Mouse (Mus musculus) adrenal gland, postnatal 36 days (tissue): ENCODE measurements around the gene Ifitm6. TPM values are rescaled to one million over a fixed set of nuclear protein-coding genes. Genes with fewer than 3 reads are reported as not detected.
"Not testable (repeated sequence)": the region's sequence is repeated elsewhere in the genome, so short reads cannot be mapped to it uniquely, and the experiment has no call there.

Source experiments
- DNase-seq, 2 experiments: peaks; one replicate each; pipeline ENCODE4 v3.0.0; 2021; ENCODE audit warnings: mixed read lengths in 1 of 2
- total RNA-seq, 2 experiments: library from RNA; stranded (reverse); gene quantifications; 2 replicates each; pipeline ENCODE4 v1.2.3; 2021

Gene Ifitm6
- total RNA-seq, 2 experiments from 2014 or later = 0.99 TPM; not detected in 1

- peak; percentile 82 to 91 for DNase-seq
Measured at GRCm38 (mm10) chr7:141008938-141009660, 8.6 kb downstream of the Ifitm6 start.

- DNase-seq = peak; percentile 8 to 43
Measured at GRCm38 (mm10) chr7:141008312-141008761, 9.4 kb downstream of the Ifitm6 start.

GRCm38 (mm10) chr7:141006914-141007313 is 10.8 kb downstream of the Ifitm6 start:
- peak in 1 of 2 experiments; percentile 37 for DNase-seq

- DNase-seq = no peak
Measured at GRCm38 (mm10) chr7:141006446-141006845, 11.3 kb downstream of the Ifitm6 start.

GRCm38 (mm10) chr7:141003248-141004010 is 14.3 kb downstream of the Ifitm6 start:
- DNase-seq = no peak

GRCm38 (mm10) chr7:141000881-141001708 is 16.6 kb downstream of the Ifitm6 start:
- no peak for DNase-seq

GRCm38 (mm10) chr7:140998853-140999700 is 18.6 kb downstream of the Ifitm6 start:
- no peak for DNase-seq

GRCm38 (mm10) chr7:140997817-140998216 is 19.9 kb downstream of the Ifitm6 start:
- DNase-seq = no peak

- DNase-seq = no peak
Measured at GRCm38 (mm10) chr7:140991117-140991689, 26.5 kb downstream of the Ifitm6 start.

- DNase-seq = no peak
Measured at GRCm38 (mm10) chr7:140990622-140991021, 27.1 kb downstream of the Ifitm6 start.

- no peak for DNase-seq
Measured at GRCm38 (mm10) chr7:140990185-140990584, 27.5 kb downstream of the Ifitm6 start.

- DNase-seq = no peak
Measured at GRCm38 (mm10) chr7:140989022-140989421, 28.7 kb downstream of the Ifitm6 start.

GRCm38 (mm10) chr7:140987182-140988138 is 30.3 kb downstream of the Ifitm6 start:
- no peak for DNase-seq

- DNase-seq = no peak
Measured at GRCm38 (mm10) chr7:140982971-140983370, 34.8 kb downstream of the Ifitm6 start.

- DNase-seq = no peak
Measured at GRCm38 (mm10) chr7:140981704-140982103, 36.0 kb downstream of the Ifitm6 start.

- not testable (repeated sequence) for DNase-seq
Measured at GRCm38 (mm10) chr7:140976720-140977119, 41.0 kb downstream of the Ifitm6 start.

- no peak for DNase-seq
Measured at GRCm38 (mm10) chr7:140975465-140975864, 42.3 kb downstream of the Ifitm6 start.

- DNase-seq = no peak
Measured at GRCm38 (mm10) chr7:140974940-140975339, 42.8 kb downstream of the Ifitm6 start.

GRCm38 (mm10) chr7:140973396-140974165 is 44.1 kb downstream of the Ifitm6 start:
- no peak for DNase-seq
